Mouse (Mus musculus) CH12.LX (cell line): ENCODE results near the gene Aasdh.

Experiments used
- CTCF ChIP-seq, 2 experiments: IDR thresholded peaks in 1 of 2; conservative IDR thresholded peaks in 1 of 2; 2 replicates each; pipeline ENCODE4 v1.5.1; 2011 to 2012; ENCODE audit warnings: low read depth in 2 of 2, low read length in 2 of 2, improper control_type of control experiment in 1 of 2, inconsistent platforms in 1 of 2, mild to moderate bottlenecking in 1 of 2, moderate library complexity in 1 of 2
- ELF1 ChIP-seq: IDR thresholded peaks from 2 replicates; pipeline ENCODE4 v1.6.1; 2014; ENCODE audit warnings: low read depth, mild to moderate bottlenecking, inconsistent platforms, low read length, improper control_type of control experiment
- EP300 ChIP-seq: IDR thresholded peaks from 2 replicates; pipeline ENCODE4 v1.6.1; 2011; ENCODE audit warnings: low read length, improper control_type of control experiment
- ETS1 ChIP-seq: conservative IDR thresholded peaks from 2 replicates; pipeline ENCODE4 v1.6.1; 2012; ENCODE audit warnings: low read depth, mild to moderate bottlenecking, inconsistent platforms, low read length, improper control_type of control experiment, moderate library complexity
- HCFC1 ChIP-seq: IDR thresholded peaks from 2 replicates; pipeline ENCODE4 v1.6.1; 2012; ENCODE audit warnings: low read depth, mild to moderate bottlenecking, inconsistent platforms, low read length, improper control_type of control experiment
- POLR2A ChIP-seq: IDR thresholded peaks from 2 replicates; pipeline ENCODE4 v1.6.1; 2011; ENCODE audit warnings: low read depth, mild to moderate bottlenecking, improper control_type of control experiment, low read length

GRCm38 (mm10) chr5:76892608-76893007 is 12.7 kb downstream of the Aasdh start:
- TF ChIP-seq CTCF (conservative IDR thresholded peaks at IDR 0.05 in 1 of 2, IDR thresholded peaks at IDR 0.05 in 1 of 2; ENCODE audit: low read depth in 2 of 2, low read length in 2 of 2) = no peak
- TF ChIP-seq ETS1 = no peak
- no peak for TF ChIP-seq POLR2A
- no peak for TF ChIP-seq HCFC1
- TF ChIP-seq EP300 = peak; percentile 46; the same call in 1 of the 2 replicates
- no peak; the same call in 1 of the 2 replicates for TF ChIP-seq ELF1
